Mouse (Mus musculus) megakaryocyte, embryonic 14.5 days (primary cell): ENCODE data around the gene Olfr372. TPM values are rescaled to one million over a fixed set of nuclear protein-coding genes. Genes with fewer than 3 reads are reported as not detected.
"Not testable (repeated sequence)": the region's sequence is repeated elsewhere in the genome, so short reads cannot be mapped to it uniquely, and the experiment has no call there.

Experiments
- H3K27me3 ChIP-seq: replicated peaks from 2 replicates; pipeline ENCODE3; 2012; ENCODE audit warnings: inconsistent platforms
- H3K36me3 ChIP-seq: replicated peaks from 2 replicates; pipeline ENCODE3; 2012; ENCODE audit warnings: low read length, inconsistent platforms, mixed read lengths
- H3K4me1 ChIP-seq: 2 replicates; pipeline ENCODE4 v1.6.1; 2012; ENCODE audit warnings: inconsistent platforms
- H3K4me3 ChIP-seq: replicated peaks from 2 replicates; pipeline ENCODE3; 2012; ENCODE audit warnings: moderate library complexity, mild to moderate bottlenecking, inconsistent platforms
- H3K9me3 ChIP-seq: 2 replicates; pipeline ENCODE4 v1.6.1; 2012; ENCODE audit warnings: inconsistent platforms
- FLI1 ChIP-seq: IDR thresholded peaks from 2 replicates; pipeline ENCODE4 v1.6.1; 2012; ENCODE audit warnings: low read length, inconsistent platforms, mixed read lengths
- GATA1 ChIP-seq: IDR thresholded peaks from 3 replicates; pipeline ENCODE4 v1.6.1; 2012; ENCODE audit warnings: mixed read lengths, low read length, inconsistent platforms, borderline replicate concordance
- polyA plus RNA-seq: library from polyadenylated mRNA; stranded (reverse); fragments of >175 nt; gene quantifications from 2 replicates; pipeline ENCODE4 v1.2.3, GENCODE M21; 2012; ENCODE audit warnings: low replicate concordance; ENCODE audit not compliant: insufficient read depth

Olfr372 gene
- polyA plus RNA-seq = not detected in 2 replicates

DNA sequence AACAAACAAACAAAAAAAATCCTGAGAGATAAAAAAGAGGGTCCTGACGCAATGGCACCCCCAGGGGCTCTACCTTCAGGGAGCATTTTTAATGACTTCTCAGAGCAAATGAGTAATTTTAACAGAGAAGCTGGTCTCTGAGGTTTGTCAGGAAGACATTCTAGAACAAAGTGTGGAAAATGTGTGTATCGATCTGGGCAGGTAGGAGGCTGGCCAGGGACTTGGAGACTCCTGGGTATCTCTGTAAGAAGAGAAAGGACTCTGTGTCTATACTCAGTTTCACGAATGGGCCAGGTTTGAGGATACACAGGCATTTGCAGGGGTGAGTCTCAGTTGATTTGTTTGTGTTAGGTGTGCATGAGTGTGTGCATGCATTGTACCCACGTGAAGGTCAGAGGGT lies at the start of gene Olfr372:
Gene Olfr372 (plus strand): TSS at position 301 of the 400 bp plus-strand sequence.
- H3K36me3 ChIP-seq, H3K4me3 ChIP-seq: not testable (repeated sequence)

GRCm38 (mm10) chr8:71999434-71999833 lies 41.6 kb upstream of the Olfr372 start:
- no peak for TF ChIP-seq GATA1
- TF ChIP-seq FLI1 = no peak
- peaks cover 22% of the 10 kb centered on the region for H3K27me3 ChIP-seq
- no peaks in the 10 kb centered on the region for H3K36me3 ChIP-seq
- no peak overlapping the region for H3K4me3 ChIP-seq
- peaks cover 6% of the 10 kb centered on the region for H3K4me1 ChIP-seq
- H3K9me3 ChIP-seq = peaks cover 32% of the 10 kb centered on the region

More for the DNA sequence above, at the start of gene Olfr372:
- H3K27me3 ChIP-seq, H3K4me1 ChIP-seq, H3K9me3 ChIP-seq: not testable (repeated sequence)

DNA sequence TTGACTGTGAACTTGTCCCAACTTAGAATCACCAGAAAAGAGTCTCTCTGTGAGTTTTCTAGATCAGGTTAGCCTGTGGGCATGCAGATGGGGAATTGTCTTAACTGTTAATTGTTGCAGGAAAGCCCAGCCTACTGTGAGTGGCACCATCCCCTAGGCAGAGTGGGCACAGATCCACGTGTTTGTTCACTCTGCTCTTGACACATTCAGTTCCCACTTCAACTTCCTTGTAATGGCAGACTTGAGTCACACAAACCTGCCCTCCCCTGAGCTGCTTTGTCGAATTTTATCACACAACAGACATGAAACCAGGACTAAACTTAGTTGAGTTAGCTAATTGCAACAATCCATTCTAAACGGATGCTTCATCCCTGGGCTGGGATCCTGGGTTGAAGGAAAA lies 40.8 kb upstream of the Olfr372 start:
- TF ChIP-seq GATA1 = no peak
- no peak for TF ChIP-seq FLI1
- Histone ChIP-seq H3K36me3 (no peaks in the 10 kb centered on the region), H3K4me3 (no peak overlapping the region)

DNA sequence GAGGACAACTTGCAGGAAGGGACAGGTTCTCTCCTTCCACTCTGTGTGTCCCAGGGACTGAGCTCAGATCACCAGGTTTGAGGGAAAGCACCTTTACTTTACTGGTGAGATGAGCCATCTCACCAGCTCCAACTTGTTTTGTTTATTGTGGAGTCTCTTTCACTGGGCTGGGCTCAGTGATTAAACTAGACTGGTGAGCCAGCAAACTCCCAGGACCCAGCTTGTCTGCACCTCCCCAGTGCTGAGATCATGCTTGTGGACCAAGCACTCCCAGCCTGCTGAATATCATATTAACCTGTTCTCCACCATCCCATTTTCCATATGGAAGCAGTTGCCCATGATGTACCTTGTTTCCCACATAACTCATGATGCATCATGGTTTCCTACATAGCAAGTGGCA lies 38.1 kb upstream of the Olfr372 start:
- peaks cover 13% of the 10 kb centered on the region for H3K27me3 ChIP-seq
- H3K4me3 ChIP-seq = no peak overlapping the region
- TF ChIP-seq FLI1 (no peak), GATA1 (no peak)
- H3K4me1 ChIP-seq = peaks cover 4% of the 10 kb centered on the region; the same call in 1 of the 2 replicates
- no peaks in the 10 kb centered on the region for H3K36me3 ChIP-seq
- H3K9me3 ChIP-seq = peaks cover 30% of the 10 kb centered on the region

More for the DNA sequence above, 40.8 kb upstream of the Olfr372 start:
- Histone ChIP-seq H3K27me3 (peaks cover 17% of the 10 kb centered on the region), H3K9me3 (peaks cover 32% of the 10 kb centered on the region), H3K4me1 (peaks cover 6% of the 10 kb centered on the region)

GRCm38 (mm10) chr8:72005912-72006311 lies 35.1 kb upstream of the Olfr372 start:
- Histone ChIP-seq H3K27me3 (peaks cover 7% of the 10 kb centered on the region), H3K9me3 (peaks cover 12% of the 10 kb centered on the region), H3K4me1 (peaks cover 4% of the 10 kb centered on the region; the same call in 1 of the 2 replicates), H3K36me3 (no peaks in the 10 kb centered on the region), H3K4me3 (no peak overlapping the region)
- TF ChIP-seq GATA1 (no peak), FLI1 (no peak)

GRCm38 (mm10) chr8:72006763-72007162 lies 34.3 kb upstream of the Olfr372 start:
- peaks cover 4% of the 10 kb centered on the region; the same call in 1 of the 2 replicates for H3K4me1 ChIP-seq
- TF ChIP-seq GATA1 = no peak
- TF ChIP-seq FLI1 = no peak
- H3K4me3 ChIP-seq = no peak overlapping the region
- peaks cover 9% of the 10 kb centered on the region for H3K9me3 ChIP-seq
- H3K36me3 ChIP-seq = no peaks in the 10 kb centered on the region
- H3K27me3 ChIP-seq = peaks cover 4% of the 10 kb centered on the region

DNA sequence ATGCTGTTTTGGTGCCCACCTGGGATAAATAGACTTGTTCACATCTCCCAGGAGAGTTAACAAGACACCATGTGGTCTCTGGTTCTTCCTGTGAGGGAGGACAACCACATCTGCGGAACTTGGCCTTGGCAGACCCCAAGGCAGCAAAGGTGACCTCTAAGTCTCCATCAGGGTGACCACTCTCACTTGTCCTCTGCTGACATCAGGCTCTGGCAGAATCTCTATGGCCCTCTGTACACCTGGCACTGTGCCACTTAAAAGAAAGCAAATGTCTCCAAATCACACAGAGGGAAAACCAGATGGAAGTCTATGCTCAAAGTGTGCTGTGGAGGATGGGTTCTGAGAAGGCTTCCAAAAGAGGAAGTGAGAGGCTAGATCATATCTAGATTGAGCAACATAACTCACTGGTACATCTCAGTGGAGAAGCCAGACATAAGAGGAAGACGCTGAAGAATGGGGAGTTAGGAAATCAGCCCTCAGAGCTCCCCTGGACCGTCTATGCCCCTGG lies 32.8 kb upstream of the Olfr372 start:
- H3K4me3 ChIP-seq = no peak overlapping the region
- TF ChIP-seq GATA1 (no peak), FLI1 (no peak)
- H3K36me3 ChIP-seq = no peaks in the 10 kb centered on the region
- peaks cover under 1% of the 10 kb centered on the region for H3K27me3 ChIP-seq
- H3K9me3 ChIP-seq = peaks cover 9% of the 10 kb centered on the region
- no peaks in the 10 kb centered on the region for H3K4me1 ChIP-seq

DNA sequence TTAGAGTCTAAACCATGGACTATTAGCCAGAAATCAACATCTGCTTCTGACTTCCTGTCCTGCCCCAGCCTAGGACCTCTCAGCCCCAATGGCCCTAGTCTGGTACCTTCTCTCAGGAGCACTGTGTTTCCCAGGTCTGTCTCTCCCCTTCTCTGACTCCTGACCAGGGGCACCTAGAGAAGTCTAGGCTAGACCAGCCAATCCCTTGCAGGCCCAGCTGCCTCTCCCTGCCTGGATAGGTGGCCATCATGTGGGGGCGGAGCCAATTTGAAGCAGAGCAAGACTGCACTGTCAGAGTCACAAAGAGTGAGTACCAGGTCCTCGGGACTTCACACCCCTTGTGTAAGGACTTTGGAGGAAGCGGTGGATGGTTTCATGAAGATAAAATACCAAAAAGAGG lies 31.5 kb upstream of the Olfr372 start, which contains the start of gene Cyp4f18:
Gene Cyp4f18 (minus strand): TSS at position 154 of the 400 bp plus-strand sequence.
- Histone ChIP-seq H3K36me3 (no peaks in the 10 kb centered on the region), H3K4me1 (no peaks in the 10 kb centered on the region), H3K4me3 (peak within 1 kb of the TSS; percentile 29), H3K27me3 (no peaks in the 10 kb centered on the region), H3K9me3 (peaks cover 9% of the 10 kb centered on the region)
- no peak for TF ChIP-seq FLI1
- TF ChIP-seq GATA1 = no peak

- H3K4me3 ChIP-seq, H3K4me1 ChIP-seq, H3K36me3 ChIP-seq, H3K9me3 ChIP-seq, H3K27me3 ChIP-seq: not testable (repeated sequence)
Measured at GRCm38 (mm10) chr8:72013506-72014228, 27.4 kb upstream of the Olfr372 start.

DNA sequence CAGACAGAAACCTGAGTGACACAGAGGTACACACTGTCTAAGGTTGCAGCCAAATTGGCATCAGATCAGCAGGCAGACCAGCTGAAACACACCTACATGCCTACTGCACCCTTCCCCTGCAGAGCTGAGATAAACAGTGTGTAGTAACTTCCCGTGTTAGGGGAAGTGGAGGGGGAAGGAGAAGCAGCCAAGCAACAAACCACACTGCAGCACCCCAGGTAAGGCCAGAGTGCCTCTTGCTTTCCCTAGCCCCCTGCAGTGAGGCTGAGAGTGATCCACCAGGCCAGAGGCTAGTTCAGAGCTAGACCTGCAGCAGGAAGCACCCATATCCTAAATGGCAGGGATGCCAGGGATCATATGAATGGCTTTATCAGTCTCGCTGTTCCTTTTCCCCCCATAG lies 23.7 kb upstream of the Olfr372 start:
- not testable (repeated sequence) for H3K27me3 ChIP-seq, H3K4me3 ChIP-seq, H3K4me1 ChIP-seq, H3K36me3 ChIP-seq, H3K9me3 ChIP-seq
